Mouse (Mus musculus): Measurements from ENCODE around the gene Tspan14.
A peak's percentile ranks its signal among the peaks of the same experiment; 100 is the strongest.

DNA sequence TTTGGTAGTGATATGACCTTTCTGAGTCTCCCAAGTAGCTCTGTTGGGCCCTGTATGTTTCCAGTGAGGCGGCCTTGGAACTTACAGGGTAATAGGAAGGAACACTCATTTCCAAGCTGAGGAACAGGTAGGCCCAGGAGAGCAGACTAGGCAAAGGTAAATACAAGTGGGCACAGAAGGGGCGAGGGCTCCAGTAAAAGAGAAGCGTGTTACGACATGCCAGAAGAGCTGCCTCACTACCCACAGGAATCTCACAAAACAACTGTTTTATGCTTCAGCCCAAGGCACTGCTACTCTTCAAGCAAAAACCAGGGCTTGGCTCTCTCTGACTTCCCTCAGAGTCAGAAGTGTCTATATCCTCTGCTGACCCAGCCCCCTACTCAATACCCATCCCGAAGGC is 18.1 kb downstream of the Tspan14 start:
- TF ChIP-seq CTCF (IDR thresholded peaks at IDR 0.05), result no peak
- TF ChIP-seq EP300 (IDR thresholded peaks at IDR 0.05), result peak; percentile 53; the same call in 1 of the 2 replicates
